Mouse (Mus musculus) cerebellum, postnatal 4 days (tissue): Measurements from ENCODE around the gene Nono.
A peak's percentile ranks its signal among the peaks of the same experiment; 100 is the strongest.

Experiments
- DNase-seq, 2 experiments: peaks; one replicate each; pipeline ENCODE4 v3.0.0; 2022; ENCODE audit warnings: low spot score in 2 of 2, mixed read lengths in 1 of 2

Gene Nono

DNA sequence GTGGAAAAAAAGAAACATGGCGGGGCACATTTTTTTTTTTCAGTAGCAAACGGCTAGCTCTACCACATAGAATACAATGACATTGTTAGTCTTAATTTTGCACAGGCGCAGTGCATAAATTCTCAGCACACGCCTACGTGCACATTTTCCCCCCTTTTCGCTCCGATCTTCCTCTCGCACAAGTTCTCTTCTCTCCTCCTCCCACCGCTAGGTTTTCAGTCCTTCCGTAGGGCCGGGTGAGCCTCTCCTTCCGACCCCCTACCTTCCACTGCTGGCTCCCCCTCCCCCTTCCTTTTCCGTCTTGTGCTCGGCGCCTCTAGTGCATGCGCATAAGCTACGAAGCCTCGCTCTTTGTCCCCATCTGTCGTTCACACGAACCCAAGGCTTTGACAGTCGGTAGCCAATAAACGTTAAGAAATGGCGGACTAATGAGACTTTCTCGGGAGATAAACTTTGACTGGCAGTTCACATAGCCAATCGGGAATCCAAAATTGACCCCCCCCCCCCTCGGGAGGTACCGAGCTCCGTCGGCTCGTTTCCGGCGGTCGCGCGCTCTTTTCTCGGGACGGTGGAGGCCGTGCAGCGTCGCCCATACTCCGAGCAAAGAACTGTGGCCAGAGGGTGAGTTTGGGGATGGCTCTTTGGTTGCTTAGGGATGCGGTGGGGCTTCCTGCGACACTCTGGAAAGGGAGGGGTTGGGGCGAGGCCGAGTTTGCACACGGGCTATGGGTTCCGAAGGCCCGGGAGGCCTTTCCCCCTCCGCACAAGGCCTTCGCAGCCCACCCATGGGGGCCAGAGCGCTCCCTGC, at the start of gene Nono:
Nono (plus strand) TSS at position 177 of the 808 bp plus-strand sequence.
- DNase-seq = peak; percentile 35 to 78

DNA sequence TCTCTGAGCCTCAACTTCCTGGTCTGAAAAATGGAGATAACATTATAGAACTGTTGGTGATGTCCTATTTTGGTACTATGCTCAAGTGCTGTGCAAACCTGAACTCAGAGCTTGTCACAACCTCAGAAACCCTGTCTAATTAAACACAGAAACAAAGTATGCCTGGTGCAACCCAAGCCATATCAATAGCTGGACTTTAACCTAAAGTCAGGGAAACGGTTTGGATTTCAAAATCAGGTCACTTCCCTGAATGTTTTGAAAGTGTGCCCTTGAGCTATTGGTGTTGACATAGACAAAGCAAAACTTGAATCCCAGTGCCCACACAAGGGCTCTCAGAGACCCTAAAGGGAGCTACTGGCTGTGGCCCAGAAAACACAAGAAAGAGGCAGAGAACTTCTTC, 49.4 kb upstream of the Nono start:
- no peak for DNase-seq

DNA sequence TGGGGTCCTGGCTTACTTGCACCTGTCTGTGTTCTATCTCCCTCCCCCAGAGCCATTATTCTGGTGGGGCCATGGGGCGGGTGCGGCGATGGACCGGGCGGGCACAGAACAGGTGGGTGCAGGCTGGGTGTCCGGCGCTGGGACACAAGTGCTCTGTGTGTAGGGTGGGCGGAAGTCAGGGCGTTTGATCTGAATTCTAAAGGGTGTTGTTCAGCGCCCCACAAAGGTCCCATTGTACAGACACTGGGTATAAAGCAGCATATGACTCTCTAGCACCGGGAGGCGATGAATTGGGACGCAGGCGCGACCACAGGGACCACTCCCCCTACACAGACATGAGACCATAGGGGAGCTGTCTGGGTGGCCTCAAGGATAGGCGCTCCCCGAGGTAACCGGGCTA, 45.7 kb upstream of the Nono start:
- DNase-seq = no peak

DNA sequence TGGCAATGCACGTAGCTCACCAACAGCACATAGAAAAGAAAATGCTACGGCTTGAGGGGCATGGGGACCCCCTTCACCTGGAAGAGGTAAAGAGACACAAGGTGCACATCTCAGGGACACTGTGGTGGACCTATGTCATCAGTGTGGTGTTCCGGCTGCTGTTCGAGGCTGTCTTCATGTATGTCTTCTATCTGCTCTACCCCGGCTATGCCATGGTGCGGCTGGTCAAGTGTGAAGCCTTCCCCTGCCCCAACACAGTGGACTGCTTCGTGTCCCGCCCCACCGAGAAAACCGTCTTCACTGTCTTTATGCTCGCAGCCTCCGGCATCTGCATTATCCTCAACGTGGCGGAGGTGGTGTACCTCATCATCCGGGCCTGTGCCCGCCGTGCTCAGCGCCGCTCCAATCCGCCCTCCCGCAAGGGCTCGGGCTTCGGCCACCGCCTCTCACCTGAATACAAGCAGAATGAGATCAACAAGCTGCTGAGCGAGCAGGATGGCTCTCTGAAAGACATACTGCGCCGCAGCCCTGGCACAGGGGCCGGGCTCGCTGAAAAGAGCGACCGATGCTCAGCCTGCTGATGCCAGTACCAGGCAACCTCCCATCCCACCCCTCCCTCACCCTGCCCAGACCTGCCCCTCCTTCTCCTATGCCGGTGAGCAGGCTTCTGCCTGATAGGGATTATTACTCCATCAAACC, 44.5 kb upstream of the Nono start:
- peak in 1 of 2 experiments; percentile 15 for DNase-seq

DNA sequence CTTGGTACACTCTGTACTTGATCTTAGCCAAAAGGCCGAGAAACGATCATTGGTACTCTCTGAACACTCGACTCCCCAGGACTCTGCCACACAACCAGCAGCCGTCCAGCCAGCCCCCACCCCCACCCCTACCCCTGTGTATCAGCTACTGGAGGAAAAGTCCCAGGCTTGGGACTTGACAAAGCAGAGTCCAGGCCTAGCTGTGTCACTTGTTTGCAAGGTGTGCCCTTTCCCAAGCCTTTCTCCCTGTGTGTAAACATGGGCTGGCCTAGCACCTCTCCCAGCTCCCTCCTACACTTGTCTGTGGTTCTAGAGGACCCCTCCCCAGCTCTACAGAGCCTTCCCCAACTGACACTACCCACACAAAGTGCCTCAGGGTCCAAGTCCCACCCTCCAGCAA, 42.9 kb upstream of the Nono start:
- DNase-seq = no peak

DNA sequence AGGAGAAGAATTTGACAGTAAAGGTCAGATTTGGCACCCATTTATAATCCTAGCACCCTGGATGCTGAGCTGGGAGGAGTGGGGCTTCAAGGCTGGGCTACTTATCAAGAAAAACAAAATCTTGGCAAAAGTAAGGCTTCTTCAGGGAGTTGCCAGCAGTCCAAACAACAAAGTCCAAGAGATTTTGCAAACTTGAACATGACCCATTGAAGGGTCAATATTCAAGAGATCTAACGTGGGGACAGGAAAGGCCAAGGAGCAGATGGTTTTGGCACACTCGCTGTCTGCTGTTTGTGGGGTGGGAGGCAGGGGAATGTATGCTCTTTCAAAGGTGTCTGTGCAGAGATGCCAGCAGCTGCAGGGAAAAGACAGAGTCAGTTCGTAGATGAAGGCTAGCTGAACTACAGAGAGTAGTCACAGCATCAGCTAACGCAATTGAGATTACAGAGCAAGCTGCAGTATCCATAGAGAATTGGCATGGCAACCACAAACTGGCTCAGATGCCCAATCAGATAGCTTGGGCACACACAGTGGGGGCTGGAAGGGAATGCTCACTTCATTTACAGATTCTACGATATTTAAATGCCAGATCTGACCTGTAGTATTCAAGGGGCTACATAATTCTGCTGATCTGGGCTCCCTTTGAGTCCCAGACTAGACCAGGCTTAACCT, 40.1 kb upstream of the Nono start:
- DNase-seq = no peak

DNA sequence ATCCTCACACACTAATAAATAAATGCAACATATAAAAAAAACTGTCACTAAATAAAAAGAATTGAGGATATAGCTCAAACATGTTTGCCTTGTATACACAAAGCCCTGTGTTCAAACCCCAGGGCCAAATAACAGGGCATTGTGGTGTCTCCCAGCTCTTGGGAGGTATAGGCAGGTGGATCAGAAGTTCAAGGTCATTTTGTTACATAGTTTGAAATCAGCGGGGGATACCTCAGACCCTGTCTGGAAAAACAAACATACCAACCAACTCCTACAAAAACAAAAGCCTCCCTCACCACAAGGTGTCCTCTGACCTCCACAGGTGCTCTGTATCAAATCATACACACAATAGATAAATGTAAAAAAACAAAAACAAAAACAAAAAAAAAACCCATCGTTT, 34.8 kb upstream of the Nono start:
- no peak for DNase-seq

DNA sequence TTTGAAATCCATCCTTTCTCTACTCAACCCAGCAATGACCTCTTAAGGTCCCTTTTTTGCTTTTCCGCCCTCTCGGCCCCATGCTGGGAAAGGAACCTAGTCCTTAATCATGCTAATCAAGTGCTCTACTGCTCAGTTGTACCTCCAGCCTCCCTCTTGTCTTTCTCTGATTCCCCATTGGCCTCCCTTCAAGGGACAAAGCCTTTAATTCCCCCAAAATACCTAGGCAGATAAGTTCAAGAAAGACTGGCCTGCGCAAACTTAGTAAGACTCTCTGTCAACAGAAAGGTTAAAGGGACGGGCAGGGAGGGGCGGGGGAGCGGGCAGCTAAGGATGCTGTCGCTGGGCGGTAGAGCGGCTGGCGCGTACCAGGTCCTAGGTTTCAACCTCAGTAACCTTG, 32.7 kb upstream of the Nono start:
- no peak for DNase-seq

DNA sequence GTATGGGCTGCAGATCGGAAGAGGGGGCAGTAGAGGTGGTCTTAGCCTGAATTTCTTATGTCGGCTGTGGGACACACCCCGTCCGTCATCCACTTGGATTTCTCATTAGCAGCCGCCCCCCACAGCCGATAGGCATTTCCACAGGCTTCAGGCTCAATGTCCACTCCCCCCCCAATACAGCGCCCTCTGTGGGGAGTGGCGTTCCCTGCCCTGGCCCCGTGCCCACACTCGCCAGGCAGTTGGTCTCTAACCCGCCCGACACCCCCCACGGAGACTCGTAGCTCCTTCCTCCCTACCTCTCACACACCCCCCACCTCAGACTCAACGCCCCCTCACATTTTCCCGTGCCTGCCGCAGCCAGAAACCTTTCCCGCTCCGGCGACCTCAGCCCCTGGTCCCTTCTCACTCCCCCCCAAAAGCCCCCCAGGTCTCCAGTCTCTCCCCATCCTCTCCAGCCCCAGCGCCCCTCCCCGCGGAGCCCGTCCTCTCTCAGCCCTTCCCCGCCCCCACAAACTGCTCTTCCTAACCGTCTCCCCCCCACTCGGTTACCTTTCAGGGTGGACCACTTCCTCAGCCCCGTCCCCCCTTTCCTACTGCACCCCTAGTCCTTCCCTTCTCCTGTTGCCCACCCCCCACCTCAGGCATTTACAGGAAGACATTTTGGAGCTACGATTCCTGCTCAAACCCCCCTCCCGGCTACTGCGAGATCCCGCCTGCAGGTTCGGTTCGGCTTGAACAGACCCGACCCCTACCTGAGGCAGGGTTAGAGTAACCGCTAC, 10.0 kb upstream of the Nono start:
- peak; percentile 49 to 66 for DNase-seq

DNA sequence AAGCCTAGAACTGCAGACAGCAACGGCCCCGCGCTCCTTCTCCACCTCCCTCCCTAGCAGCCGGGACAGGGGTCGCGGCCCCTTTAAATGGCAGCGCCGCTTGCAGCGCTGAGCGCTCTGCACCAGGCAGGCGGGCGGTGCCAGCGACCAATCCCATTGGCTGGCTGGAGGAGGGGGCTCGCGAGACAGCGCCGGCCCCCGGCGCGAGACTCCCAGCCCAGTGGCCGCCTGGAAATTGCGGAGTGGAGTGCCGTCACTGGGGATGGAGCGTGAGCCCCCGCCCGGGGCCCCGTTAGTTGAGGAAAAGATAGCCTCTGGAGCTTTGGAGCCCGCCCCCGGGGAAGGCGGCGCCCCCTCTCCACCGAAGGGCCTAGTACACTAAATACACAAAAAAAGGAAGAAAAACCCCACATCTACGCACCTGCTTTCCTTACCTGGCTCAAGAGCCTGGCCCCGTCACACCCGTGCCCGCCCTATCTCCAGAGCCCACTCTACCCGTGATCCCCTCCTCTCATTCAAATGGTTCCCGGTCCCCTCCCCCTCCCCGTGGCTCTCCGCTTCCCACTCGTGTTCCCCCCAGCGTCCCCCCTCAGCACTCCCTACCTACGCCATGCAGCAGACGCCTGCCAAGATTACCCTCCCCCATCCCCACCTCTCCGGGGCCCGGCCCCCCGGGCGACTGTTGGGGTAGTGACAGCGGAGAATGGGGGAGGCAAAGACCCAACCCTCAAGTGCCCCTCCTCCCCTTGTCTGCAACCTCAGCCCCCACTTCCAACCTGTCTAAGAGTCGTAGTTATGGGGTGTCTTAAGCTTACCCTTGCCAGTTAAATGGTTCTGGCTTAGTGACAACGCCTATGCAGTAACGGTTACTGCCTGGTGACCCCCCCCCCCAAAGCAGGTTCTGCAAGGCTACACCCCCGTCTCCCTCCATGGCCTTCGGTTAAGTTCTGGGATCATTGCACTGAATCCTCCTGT, 9.1 kb upstream of the Nono start:
- peak; percentile 71 to 82 for DNase-seq

DNA sequence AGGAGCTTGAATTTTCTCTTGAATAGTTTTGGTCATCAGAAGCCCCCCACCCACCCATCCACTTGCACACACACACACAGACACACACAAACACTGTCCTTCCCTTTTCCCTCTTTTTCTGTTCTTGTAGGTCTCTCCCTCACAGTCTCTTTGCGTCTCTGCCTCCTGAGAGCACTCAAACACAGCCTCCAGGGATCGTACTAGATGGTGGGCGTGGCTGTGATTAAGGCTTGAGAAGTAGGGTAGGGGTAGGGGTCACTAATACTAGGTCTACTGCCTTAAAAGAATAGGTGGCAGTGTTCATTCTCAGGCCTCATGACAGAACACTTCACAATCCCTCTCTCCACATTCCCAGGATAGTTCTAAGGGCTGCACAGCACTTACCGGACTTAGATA, 8.4 kb upstream of the Nono start, which contains the start of gene Zmym3:
Zmym3 (minus strand) TSS at position 150 of the 396 bp plus-strand sequence.
- DNase-seq = no peak

DNA sequence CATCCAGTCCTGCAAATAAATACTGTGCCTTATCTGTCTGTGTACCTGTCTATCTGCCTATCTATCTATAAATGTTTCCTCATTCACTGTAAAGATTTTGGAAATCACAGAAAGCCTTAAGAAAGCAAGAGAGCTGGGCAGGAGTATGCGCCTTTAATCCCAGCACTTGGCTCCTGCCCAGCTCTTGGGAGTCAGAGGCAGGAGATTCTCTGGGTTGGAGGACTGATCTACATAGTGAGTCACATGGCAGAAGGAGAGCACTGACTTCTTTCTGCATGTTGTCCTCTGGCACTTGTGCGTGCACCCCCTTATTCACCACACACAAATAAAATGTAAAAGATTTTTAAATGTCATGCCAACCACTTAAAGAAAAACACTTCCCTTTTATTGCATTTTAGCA, 5.7 kb upstream of the Nono start:
- no peak for DNase-seq

DNA sequence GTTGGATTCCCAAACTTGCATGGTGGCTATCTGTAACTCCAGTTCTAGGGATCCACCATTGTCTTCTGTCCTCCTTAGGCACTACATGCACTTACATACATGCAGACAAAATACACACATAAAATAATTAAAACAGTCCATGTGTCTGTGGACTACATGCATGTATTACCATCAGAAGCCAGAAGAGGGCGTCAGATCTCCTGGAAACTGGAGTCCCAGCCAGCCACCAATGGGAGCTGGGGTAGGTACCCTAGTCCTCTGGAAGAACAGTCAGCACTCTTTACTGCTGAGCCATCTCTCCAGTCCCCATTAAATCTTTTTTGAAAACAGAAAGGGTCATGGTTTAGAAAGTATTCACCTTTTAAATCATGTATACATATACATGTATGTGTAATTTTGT, 1.3 kb upstream of the Nono start:
- DNase-seq = no peak

DNA sequence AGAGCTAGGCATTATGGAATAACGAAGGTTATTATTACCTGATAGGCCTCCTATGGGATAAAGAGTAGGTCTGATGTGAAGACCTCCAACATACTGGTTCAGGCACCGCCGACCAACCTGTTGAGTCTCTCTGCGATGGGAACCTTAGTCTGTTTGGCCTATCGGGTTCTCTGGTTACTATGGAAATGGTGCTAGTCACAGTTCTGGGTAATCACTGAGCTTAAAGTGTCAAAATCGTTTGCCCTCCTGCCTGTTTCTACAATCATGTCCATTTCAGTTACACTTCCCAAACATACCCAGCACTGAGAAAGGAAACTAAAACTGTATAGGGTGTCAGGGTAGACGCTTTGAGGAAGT, 355 bp upstream of the Nono start:
- no peak for DNase-seq

DNA sequence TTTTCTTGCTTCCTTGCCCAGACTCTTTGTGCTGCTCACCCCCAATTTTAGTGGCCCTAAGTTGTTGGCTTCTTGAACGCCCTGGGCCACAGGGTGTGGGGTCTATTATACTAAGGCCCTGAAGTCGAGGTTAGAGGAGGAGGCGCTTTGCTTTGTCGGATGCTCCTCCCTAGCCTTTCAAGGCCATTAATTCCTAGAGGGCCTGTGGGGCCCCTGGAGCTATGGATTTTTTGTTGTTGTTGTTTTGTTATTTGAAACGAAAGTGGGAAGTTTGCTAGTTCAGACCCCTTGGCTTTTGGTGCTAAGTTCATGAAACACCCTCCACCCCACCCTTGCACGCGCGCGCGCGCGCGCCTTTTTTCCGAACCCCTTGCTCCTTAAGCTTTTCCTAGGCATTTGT, 858 bp downstream of the Nono start:
- peak in 1 of 2 experiments; percentile 13 for DNase-seq

DNA sequence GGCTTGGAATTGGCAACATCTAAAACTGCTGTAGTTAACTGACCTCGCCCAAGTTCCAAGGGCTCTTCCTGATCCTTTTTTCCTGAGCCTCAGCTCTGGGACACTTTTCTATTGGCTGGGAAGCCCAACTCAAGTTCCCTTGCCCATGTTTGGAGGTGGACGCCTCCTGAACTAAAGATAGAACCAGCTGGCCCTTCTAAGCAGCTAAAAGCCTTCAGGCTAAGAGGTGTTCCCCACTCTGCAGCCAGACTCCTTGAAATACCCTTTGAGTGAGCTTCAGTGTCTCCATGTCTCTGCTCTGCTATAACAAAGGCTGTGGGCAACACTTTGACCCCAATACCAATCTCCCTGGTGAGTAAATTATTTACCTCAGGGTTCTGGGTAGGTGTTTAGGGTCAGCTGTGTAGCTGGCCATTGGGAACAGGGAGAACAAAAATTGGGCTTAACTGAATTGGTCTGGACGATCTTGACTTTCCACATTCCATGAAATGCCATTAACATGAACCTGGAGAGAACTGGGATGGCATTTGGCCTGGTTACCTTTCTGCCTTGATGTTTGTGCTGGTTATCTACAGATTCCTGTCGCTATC, 19.9 kb downstream of the Nono start, which contains the start of gene Itgb1bp2:
Itgb1bp2 (plus strand) TSS at position 203 of the 590 bp plus-strand sequence.
- DNase-seq = no peak

DNA sequence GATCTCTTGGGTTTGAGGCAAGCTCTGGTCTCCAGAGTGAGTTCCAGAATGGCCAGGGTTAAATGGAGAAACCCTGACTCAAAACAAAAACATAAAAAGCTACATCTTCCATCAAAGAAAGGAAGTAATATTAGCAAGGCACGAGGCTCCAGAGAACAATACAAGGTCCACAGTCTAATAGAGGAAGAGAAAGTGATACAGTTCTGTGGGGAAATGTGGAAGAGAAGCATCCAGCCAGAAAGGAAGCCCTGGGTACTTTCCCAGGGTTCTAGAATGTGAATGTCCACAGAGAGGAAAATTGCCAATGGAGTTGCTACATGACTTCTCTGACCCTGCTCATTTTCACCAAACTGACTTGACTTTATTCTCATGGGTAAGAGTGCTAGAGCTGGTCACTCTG, 22.0 kb downstream of the Nono start:
- DNase-seq = no peak

DNA sequence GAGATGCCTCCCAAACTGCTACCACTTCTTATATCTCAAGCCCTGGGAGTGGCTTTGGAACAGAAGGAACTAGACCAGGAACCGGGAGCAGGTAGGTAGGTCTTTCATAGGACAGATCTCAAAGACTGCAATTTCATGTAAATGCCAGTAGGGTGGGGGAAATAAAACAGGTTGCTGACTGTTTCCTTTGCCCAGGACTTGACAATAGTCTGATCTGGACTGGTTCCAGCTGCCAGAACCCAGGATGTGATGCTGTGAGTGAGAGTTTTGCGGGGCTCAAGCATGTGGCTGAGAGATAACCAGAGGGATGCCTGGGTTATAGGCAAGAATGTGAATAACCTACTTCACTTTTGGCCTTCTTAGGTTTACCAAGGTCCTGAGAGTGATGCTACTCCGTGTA, 22.5 kb downstream of the Nono start:
- DNase-seq = no peak

DNA sequence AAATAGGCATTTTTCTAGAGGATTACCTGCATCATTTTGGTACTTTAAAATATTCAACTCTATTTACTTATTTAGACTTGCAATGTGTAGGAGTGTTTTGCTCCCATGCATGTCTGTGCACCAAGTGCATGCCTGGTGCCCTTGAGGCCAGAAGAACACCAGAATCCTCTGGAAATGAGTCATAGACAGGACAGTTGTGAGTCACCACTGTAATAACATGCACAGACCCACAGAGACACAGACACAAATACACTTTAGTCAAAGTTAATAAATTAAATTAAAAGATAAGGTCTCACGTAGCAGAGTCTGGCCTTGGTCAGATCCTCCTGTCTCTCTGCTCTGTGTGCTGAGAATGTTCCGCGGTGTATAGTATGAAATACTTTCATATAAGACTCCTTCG, 43.1 kb downstream of the Nono start:
- no peak for DNase-seq

DNA sequence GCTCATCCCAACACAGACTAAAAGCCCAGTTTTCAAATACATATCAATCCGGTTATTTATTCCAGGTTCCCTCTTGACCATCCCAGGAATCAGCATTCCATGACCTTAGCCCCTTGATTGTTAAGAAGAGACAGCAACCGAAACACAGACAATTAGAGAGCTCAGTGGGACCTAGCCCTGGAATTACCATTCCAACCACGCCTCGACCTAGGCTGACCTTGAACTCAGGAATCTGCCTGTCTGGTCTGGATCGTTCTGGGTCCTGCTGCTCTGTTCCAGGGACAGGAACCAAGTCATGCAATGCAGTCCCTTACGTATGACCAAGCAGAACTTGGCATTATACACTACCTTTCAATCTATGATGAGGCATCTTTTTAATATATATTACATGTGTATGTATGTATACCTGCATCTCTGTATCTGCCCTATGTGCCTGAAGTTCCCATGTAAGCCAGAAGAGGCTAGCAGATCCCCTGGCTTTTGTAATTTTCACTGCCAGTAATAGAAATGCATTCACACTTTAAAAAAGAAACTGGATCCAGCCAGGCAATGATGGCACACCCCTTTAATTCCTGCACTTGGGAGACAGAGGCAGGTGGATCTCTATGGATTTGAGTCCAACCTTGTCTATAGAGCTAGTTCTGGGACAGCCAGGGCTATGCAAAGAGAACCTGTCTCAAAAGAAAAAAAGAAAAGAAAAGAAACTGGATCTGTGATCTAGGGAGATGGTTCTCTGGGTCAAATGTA, 52.7 kb downstream of the Nono start:
- no peak for DNase-seq
